Mouse (Mus musculus): ENCODE measurements around the gene Pcp4.

DNA sequence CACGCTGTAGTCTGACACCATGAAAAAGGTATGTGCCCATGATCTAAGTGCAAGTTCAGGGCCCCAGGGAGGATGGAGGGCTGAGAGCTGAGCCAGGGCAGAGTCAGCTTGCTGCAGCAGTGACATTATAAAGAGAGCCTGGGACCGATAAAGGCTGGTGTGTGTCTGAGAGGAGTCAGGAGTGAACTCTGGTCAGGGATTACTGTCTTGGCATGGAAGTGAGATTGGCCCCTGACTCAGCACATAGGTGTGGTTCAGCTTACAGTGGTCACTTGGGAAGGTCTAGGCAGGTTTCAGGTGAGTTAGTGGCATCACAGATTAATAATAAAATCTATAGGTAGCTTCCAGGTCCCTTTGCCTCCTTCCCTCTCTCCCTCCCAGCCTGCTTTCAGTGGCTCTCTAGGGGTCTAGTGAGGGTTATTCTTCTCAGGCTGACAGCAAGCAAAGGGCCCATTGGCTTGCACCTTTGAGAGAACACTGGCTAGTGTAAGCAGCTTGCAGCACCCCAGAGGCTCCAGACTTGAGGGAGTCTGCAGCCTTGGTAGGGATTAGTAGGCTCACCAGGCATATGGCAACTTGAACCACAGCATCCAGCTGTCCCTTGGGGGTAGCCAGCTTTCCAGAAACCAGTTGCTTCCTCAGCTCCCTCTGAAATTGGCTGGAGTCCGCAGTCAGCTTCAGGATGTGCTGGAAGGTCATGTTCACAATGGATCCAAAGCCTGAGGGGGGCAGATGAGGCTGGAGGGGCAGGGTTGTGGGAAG lies 33.2 kb upstream of the Pcp4 start:
- no peak for TF ChIP-seq CTCF (IDR thresholded peaks at IDR 0.05; ENCODE audit: low read depth, low read length)
- TF ChIP-seq EP300 (IDR thresholded peaks at IDR 0.05; ENCODE audit: insufficient read depth, low read depth, low read length) = no peak

Measured in ES-Bruce4 (cell line).